Mouse (Mus musculus) B cell, adult 2 months (primary cell): ENCODE data around the gene Yipf4.
"Not testable (repeated sequence)": the region's sequence is repeated elsewhere in the genome, so short reads cannot be mapped to it uniquely, and the experiment has no call there.

Source experiments
- DNase-seq, 2 experiments: peaks; one replicate each; pipeline ENCODE4 v3.0.0; 2022

The Yipf4 gene

GRCm38 (mm10) chr17:74489024-74489900, at the start of gene Yipf4:
Gene Yipf4, plus strand, starts transcription at chr17:74489493.
- peak; percentile 96 to 97 for DNase-seq

GRCm38 (mm10) chr17:74440486-74440885, 48.8 kb upstream of the Yipf4 start:
- DNase-seq: peak; percentile 42 to 43

- DNase-seq: no peak
These were observed 39.5 kb upstream of the Yipf4 start for GRCm38 (mm10) chr17:74449776-74450175.

GRCm38 (mm10) chr17:74453928-74454327, 35.4 kb upstream of the Yipf4 start:
- DNase-seq: no peak

DNA sequence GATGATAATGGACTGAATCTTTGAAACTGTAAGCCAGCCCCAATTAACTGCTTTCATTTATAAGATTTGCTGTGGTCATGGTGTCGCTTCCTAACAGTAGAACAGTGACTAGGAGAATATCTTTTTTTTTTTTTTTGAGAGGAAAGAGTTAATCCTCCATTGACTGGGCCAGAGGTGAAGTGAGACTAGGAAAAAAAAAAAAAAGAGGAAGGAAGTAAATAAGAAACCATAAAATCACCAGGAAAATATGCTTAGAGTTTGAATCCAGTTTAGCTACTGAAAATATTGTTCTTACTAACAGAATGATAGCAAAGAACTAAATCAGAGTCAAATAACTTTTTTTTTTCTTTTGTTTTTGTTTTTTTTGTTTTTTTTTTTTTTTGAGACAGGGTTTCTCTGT, 34.6 kb upstream of the Yipf4 start:
- DNase-seq: no peak

DNA sequence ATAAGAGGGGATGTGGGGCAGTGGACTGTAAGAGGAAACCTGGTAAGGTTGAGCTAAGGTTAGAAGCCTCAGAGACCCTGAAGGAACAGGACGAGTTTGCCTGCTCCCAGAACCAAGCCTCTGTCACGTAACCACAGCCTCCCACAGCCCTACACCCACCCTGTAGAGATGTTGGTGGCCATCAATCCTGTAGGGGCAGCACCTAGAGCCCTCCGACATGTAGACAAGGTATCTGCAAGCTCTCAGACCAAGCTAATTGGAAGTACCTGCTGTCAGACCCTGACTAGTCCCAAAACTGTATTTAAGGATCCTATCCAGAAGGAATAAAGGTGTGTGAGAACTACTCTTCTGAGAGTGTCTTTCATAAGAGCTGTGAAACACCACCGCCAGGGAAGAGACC, 33.9 kb upstream of the Yipf4 start:
- no peak for DNase-seq

GRCm38 (mm10) chr17:74456825-74457224, 32.5 kb upstream of the Yipf4 start:
- DNase-seq: no peak

DNA sequence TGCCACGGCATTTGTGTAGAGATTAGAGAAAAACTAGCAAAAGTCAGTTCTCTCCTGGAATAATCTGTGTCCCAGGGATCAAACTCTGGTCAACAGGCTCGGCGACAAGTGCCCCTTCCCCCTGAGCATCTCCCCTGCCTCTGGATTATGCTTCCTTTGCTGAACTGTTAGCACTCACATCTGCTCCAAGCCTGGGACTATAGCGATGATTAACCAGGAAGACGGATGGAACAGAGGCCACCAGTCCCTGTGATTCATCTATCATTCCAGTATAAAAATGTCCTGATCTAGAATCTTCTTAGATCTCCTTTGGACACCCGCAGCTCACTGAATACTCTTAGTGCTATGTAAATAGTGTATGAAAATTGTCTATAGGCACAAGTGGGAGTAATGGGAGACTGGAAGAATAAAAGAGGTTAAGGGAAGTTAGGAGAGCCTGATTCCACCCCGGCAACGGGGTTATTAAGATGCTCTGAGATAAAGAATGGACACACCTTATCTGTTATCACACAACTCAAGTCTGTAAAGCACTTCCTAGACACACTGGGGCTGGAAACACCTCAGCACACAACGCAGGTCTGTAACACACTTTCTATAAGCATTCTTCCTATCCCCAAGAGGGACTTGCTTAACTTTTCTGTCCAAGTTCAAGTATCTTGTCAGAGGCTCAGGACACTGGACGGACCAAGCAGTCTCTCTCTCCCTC, 31.2 kb upstream of the Yipf4 start:
- no peak for DNase-seq

DNA sequence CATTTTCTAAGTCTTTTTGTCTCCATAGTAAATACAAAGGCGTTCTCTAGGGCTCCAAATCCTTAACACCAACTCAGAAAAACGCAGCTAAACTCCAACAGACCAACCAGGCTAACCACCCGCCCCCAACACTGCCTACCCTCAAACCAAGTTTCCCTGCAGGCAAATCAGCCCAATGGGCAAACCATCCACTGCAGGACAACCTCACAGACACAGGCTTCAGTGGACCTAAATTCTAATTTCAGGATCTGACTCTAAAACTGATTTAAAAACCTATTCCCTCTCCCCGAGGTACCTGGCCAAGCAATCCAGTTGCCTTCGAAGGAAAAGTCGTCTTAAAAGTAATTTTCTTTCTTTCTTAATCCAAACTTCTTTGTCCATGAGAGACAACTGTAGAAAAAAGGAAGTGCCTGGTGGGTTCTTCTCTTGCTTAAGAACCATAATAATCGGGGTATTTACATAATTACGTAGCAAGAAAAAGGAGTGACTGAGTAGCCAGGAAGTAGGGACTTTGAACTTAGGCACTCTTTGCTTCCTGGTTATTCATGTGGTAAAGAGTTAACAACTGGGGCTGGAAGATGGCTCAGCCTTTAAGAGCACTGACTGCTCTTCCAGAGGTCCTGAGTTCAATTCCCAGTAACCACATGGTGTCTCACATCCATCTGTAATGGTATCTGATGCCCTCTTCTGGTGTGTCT, 30.4 kb upstream of the Yipf4 start, which contains the start of gene Nlrc4:
TSS of gene Nlrc4 (minus strand) at position 432 of the 698 bp plus-strand sequence.
- DNase-seq: peak; percentile 46 to 51

DNA sequence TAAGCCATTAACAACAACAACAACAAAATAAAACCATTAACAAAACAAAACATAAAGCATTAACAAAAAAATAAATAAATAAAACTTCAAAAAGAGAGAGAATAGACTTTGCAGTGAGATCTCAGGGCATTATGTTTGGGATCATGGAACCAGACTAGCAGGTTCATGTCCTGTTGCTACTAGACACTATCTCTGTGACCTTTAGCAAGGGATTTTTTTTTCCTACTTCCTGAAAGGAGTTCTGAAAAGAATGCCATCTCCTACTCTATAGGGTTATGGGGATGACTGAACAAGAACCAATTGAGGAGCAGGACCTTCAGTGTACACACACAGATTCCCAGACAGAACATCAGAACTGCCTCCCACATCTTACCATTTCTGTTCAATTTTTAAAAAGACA, 25.8 kb upstream of the Yipf4 start:
- DNase-seq: no peak

- not testable (repeated sequence) for DNase-seq
These were observed 21.3 kb upstream of the Yipf4 start for GRCm38 (mm10) chr17:74467981-74468380.

GRCm38 (mm10) chr17:74470133-74470532, 19.2 kb upstream of the Yipf4 start:
- not testable (repeated sequence) for DNase-seq

GRCm38 (mm10) chr17:74480361-74481069, 8.8 kb upstream of the Yipf4 start:
- no peak for DNase-seq

- DNase-seq: no peak
These were observed 568 bp downstream of the Yipf4 start for GRCm38 (mm10) chr17:74489901-74490220.

DNA sequence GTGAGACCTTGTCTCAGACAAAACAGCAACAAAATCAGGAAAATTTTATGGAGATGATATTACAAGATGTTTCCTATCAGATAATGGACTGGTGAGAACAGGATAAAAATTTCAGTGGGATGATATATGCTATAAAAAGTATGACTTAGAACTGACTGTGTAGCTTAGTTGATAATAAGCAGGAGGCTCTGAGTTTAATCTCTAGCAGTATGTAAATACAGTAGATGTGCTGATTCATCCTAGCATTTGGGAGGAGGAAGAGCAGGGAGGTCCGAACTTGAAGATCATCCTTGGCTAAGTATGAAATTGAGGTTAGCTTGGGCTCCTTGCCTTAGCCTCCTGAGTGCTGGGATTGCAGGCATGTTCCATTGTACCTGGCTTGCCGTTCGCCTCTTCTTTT, 2.3 kb downstream of the Yipf4 start:
- no peak for DNase-seq

DNA sequence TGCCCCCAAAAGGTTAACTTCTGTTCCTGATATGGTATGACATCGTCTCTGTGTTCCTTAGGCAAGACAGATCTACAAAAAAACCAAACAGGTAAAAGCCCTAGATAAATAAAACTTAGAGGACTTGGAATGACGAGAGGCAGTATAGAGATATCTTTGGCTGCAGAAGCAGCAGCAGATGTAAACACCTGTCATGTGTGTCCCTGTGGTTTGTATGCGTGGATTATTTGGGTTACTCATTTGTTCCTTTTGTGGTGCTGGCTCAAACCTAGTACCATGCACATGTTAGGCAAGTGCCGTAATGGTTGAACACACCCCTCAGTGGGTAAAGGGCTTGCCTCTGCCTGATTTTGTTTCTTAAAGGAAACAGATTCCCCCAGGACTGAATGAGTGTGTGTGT, 10.9 kb downstream of the Yipf4 start:
- DNase-seq: no peak

DNA sequence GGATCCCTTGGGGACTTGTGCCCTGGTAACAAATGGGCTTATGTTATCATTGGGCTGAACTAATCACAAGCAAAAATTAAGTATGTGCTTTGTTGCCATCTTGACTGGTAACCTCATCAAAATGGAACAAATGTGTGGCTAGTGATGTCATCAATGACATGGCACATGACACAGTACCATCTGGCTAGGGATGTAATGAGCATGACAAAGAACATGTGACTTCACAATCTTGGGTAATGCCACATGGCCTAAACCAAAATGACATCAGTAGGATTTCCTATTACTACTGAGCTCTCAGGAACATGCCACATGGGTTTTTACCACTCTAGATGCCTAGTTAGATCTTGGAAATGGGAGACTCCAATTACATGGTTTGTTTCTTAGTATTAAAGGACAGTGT, 11.8 kb downstream of the Yipf4 start:
- peak; percentile 26 to 33 for DNase-seq

- DNase-seq: no peak
These were observed 18.6 kb downstream of the Yipf4 start for GRCm38 (mm10) chr17:74507934-74508333.

DNA sequence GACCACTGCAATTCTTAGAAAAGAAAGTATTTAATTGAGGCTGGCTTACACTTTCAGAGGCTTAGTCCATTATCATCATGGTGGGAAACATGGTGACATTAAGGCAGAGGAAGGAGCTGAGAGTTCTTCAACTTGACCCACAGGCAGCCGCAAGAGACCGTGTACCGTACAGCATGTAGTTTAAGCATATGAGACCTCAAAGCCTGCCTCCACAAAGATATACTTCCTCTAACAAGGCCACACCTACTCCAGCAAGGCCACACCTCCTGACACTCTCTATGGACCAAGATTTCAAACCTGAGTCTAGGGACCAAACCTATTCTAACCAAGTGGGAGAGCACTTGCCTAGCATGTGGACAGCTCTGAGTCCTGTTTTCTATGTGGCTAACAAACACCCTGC, 19.3 kb downstream of the Yipf4 start:
- DNase-seq: peak; percentile 56 to 60

DNA sequence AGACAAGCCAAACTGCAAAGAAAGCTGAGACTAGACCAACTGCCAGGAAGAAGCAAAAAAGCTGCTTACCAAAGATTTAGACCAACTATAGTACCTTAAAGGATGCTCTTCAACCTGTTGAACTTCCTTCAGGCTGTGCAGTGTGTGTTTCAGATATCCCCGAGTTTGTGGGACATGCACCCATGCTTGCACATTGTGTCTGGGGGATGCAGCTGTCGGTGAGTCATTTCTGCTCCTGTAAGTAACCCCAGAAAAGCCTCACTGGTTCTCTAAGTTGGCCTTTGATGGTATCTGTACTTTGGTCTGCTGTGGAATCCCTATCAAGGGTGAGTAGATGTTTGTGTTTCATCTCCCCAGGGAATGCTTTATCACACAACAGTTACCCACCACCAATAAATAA, 23.0 kb downstream of the Yipf4 start:
- no peak for DNase-seq

DNA sequence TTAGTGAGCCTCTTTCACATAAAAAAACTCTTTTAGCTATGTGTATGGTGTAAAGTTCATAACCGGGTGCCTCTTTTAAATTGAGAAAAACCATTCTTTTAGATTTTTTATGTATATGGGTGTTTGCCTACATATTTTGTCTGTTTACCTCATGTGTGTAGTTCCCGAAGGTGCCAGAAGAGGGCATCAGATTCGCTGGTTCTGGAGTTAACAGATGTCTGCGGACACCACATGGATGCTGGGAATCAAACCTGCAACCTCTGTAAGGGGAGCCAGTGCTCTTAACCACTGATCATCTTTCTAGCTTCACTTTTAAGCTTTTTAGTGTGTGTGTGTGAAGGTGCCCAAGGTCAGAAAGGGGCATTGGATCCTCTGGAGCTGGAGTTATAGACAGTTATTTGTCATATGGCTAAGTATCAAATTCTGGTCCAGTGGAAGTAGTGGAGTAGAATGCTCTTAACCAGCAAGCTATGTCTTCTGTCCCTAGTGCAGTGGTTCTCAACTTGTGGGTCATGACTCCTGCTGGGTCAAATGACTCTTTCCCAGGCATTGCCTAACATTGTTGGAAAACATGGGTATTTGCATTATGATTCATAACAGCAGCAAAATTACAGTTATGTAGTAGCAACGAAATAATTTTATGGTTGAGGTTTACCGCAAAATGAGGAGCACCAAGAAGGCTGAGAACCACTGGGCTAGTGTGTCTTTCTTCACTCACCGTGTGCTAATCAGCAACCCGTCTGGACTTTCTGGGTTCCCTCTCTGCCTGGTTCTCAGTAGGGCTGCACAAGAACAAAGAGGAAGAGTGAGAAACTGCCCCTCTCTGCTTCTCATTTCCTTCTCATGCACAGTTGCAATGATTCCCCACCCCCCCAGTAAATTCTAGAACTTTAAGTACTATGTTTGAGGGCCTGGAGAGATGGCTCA, 33.8 kb downstream of the Yipf4 start:
- DNase-seq: no peak

DNA sequence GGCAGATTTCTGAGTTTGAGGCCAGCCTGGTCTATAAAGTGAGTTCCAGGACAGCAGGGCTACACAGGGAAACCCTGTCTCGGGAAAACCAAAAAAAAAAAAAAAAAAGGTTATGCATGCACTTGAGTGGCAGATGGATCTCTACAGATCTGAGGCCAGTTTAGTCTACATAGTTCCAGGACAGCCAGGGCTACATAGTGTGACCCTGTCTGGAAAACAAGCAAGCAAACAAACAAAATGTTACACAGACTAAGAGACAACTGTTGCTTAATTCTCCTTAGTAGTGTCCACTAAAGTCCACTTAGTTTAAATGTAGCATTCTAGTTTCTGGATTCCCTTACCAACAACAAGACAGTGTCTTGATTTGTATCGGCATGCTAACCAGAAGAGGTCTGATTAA, 36.8 kb downstream of the Yipf4 start:
- DNase-seq: no peak
